Mouse (Mus musculus) splenic B cell, adult 2 months (primary cell): ENCODE measurements at regions not wholly inside any gene's neighbourhood (a gene's known extent, or its start where the extent isn't known, plus 50 kb on each side); places are given as distances from the start of the nearest gene placed in this dataset.

ENCODE experiments used
- DNase-seq: peaks from one replicate; pipeline ENCODE4 v3.0.0-alpha.2; 2011; ENCODE audit warnings: low read depth, low spot score
- H3K27me3 ChIP-seq: 2 replicates; pipeline ENCODE4 v1.6.1; 2012; ENCODE audit warnings: mild to moderate bottlenecking, low read length, moderate library complexity, mixed read lengths; ENCODE audit not compliant: control insufficient read depth, poor library complexity, insufficient read depth, severe bottlenecking
- H3K36me3 ChIP-seq: 2 replicates; pipeline ENCODE4 v1.6.1; 2012; ENCODE audit warnings: mild to moderate bottlenecking, low read length, moderate library complexity, mixed read lengths; ENCODE audit not compliant: control insufficient read depth, poor library complexity, insufficient read depth, severe bottlenecking

- DNase-seq, result peak; percentile 86
- Histone ChIP-seq H3K27me3 (no peaks in the 10 kb centered on the region), H3K36me3 (no peaks in the 10 kb centered on the region)
Observed at GRCm38 (mm10) chr7:118294637-118295036, 51.2 kb upstream of the Smg1 start.
